10 mouse cellular contexts compared by ENCODE assay signal in genomic region chr1:66550812-66551211, GRCm38 (mm10).
"Had no signal": no experiment of that assay in that cellular context is flagged by ENCODE, and none has a peak within 500 bp of the region (broad histone marks: within the 10 kb centered on the region; RNA-seq: fewer than 3 reads in every experiment).

No protein-coding gene starts in this region.

- DNase-seq: kidney, adult 18-20 months; kidney, postnatal 25 days; left cerebral cortex, postnatal 4 days; liver, embryonic 13.5 days; lung, adult 18-20 months; midbrain, embryonic 14.5 days; right cerebral cortex, adult 18-20 months; right cerebral cortex, postnatal 25 days; thymus, adult 18-20 months; thymus, postnatal 14 days had no signal
